Mouse (Mus musculus): ENCODE measurements around the gene Rasa1. TPM values are rescaled to one million over a fixed set of nuclear protein-coding genes. Genes with fewer than 3 reads are reported as not detected.
A peak's percentile ranks its signal among the peaks of the same experiment; 100 is the strongest.

The Rasa1 gene
- polyA plus RNA-seq, 1 experiment, result 16.9 TPM

- no peaks in the 10 kb centered on the region for H3K36me3 ChIP-seq (ENCODE audit: control insufficient read depth, insufficient read depth, low read length)
- H3K4me3 ChIP-seq (ENCODE audit: control insufficient read depth, low read depth, low read length), result no peak overlapping the region
- TF ChIP-seq POLR2A (IDR thresholded peaks at IDR 0.05; ENCODE audit: control insufficient read depth, low read depth, low read length) (no peak), CTCF (IDR thresholded peaks at IDR 0.05; ENCODE audit: control insufficient read depth, insufficient read depth, insufficient replicate concordance, low read depth, low read length) (no peak)
- no peaks in the 10 kb centered on the region for H3K4me1 ChIP-seq (ENCODE audit: control insufficient read depth, insufficient read depth, low read length)
- no peak overlapping the region for H3K27ac ChIP-seq (ENCODE audit: control insufficient read depth, insufficient read depth, low read depth, low read length)
- no peaks in the 10 kb centered on the region for H3K27me3 ChIP-seq (ENCODE audit: control insufficient read depth, insufficient read depth, low read length)
These were observed 78.6 kb downstream of the Rasa1 start for GRCm38 (mm10) chr13:85210353-85210752.

DNA sequence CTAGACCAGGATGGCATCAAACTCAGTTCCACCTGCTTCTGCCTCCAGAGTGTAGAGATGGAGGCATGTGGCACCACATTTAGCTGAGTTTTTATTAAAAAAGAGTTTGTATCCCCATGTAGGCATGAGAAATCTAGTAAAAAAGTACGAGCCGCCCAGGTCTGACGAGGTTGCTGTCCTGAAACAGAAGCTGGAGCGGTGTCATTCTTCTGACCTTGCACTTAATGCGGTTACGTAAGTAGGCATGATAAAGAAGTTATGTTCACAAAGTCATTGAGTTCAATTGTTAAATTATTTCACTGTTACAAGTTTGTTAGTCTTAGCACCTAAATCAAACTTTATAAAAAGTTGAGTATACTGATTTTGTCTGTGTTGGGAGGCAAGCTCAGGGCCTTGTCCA, 80.3 kb downstream of the Rasa1 start:
- Histone ChIP-seq H3K27me3 (ENCODE audit: control insufficient read depth, insufficient read depth, low read length) (no peaks in the 10 kb centered on the region), H3K4me1 (ENCODE audit: control insufficient read depth, insufficient read depth, low read length) (no peaks in the 10 kb centered on the region), H3K36me3 (ENCODE audit: control insufficient read depth, insufficient read depth, low read length) (no peaks in the 10 kb centered on the region), H3K27ac (ENCODE audit: control insufficient read depth, insufficient read depth, low read depth, low read length) (no peak overlapping the region), H3K4me3 (ENCODE audit: control insufficient read depth, low read depth, low read length) (no peak overlapping the region)
- TF ChIP-seq POLR2A (IDR thresholded peaks at IDR 0.05; ENCODE audit: control insufficient read depth, low read depth, low read length), result no peak
- TF ChIP-seq CTCF (IDR thresholded peaks at IDR 0.05; ENCODE audit: control insufficient read depth, insufficient read depth, insufficient replicate concordance, low read depth, low read length), result no peak

DNA sequence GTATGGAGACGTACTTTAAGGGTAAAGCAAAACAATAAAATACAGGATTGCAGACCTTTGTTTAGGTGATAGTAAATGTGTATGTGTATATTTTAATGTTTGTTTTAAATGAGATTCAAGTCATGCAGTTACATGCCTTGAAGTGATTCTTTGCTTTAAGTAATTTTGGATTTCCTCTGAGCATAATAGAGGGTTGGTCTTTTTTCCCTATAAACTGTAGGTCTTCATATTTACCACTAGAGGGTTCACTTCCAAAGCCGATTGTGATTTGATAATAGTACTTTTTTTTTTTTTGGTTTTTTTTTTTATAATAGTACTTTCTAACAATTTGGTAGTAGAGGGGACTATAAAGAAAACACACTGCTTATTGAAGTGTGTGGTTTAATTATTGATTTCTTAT, 81.4 kb downstream of the Rasa1 start:
- Histone ChIP-seq H3K4me1 (ENCODE audit: control insufficient read depth, insufficient read depth, low read length) (no peaks in the 10 kb centered on the region), H3K4me3 (ENCODE audit: control insufficient read depth, low read depth, low read length) (no peak overlapping the region), H3K36me3 (ENCODE audit: control insufficient read depth, insufficient read depth, low read length) (no peaks in the 10 kb centered on the region), H3K27ac (ENCODE audit: control insufficient read depth, insufficient read depth, low read depth, low read length) (no peak overlapping the region), H3K27me3 (ENCODE audit: control insufficient read depth, insufficient read depth, low read length) (no peaks in the 10 kb centered on the region)
- TF ChIP-seq CTCF (IDR thresholded peaks at IDR 0.05; ENCODE audit: control insufficient read depth, insufficient read depth, insufficient replicate concordance, low read depth, low read length) (no peak), POLR2A (IDR thresholded peaks at IDR 0.05; ENCODE audit: control insufficient read depth, low read depth, low read length) (no peak)

GRCm38 (mm10) chr13:85191253-85191652, 97.7 kb downstream of the Rasa1 start:
- no peak overlapping the region for H3K27ac ChIP-seq (ENCODE audit: control insufficient read depth, insufficient read depth, low read depth, low read length)
- no peaks in the 10 kb centered on the region for H3K36me3 ChIP-seq (ENCODE audit: control insufficient read depth, insufficient read depth, low read length)
- no peaks in the 10 kb centered on the region for H3K27me3 ChIP-seq (ENCODE audit: control insufficient read depth, insufficient read depth, low read length)
- TF ChIP-seq CTCF (IDR thresholded peaks at IDR 0.05; ENCODE audit: control insufficient read depth, insufficient read depth, insufficient replicate concordance, low read depth, low read length) (no peak), POLR2A (IDR thresholded peaks at IDR 0.05; ENCODE audit: control insufficient read depth, low read depth, low read length) (no peak)
- H3K4me3 ChIP-seq (ENCODE audit: control insufficient read depth, low read depth, low read length), result no peak overlapping the region
- no peaks in the 10 kb centered on the region; the same call in 1 of the 2 replicates for H3K4me1 ChIP-seq (ENCODE audit: control insufficient read depth, insufficient read depth, low read length)

- Histone ChIP-seq H3K4me3 (ENCODE audit: control insufficient read depth, low read depth, low read length) (peak overlapping the region; percentile 93), H3K27ac (ENCODE audit: control insufficient read depth, insufficient read depth, low read depth, low read length) (peak overlapping the region; percentile 73), H3K4me1 (ENCODE audit: control insufficient read depth, insufficient read depth, low read length) (no peaks in the 10 kb centered on the region; the same call in 1 of the 2 replicates), H3K36me3 (ENCODE audit: control insufficient read depth, insufficient read depth, low read length) (no peaks in the 10 kb centered on the region), H3K27me3 (ENCODE audit: control insufficient read depth, insufficient read depth, low read length) (no peaks in the 10 kb centered on the region)
- TF ChIP-seq POLR2A (IDR thresholded peaks at IDR 0.05; ENCODE audit: control insufficient read depth, low read depth, low read length), result no peak
- no peak for TF ChIP-seq CTCF (IDR thresholded peaks at IDR 0.05; ENCODE audit: control insufficient read depth, insufficient read depth, insufficient replicate concordance, low read depth, low read length)
These were observed 99.2 kb downstream of the Rasa1 start for GRCm38 (mm10) chr13:85189644-85190121.

DNA sequence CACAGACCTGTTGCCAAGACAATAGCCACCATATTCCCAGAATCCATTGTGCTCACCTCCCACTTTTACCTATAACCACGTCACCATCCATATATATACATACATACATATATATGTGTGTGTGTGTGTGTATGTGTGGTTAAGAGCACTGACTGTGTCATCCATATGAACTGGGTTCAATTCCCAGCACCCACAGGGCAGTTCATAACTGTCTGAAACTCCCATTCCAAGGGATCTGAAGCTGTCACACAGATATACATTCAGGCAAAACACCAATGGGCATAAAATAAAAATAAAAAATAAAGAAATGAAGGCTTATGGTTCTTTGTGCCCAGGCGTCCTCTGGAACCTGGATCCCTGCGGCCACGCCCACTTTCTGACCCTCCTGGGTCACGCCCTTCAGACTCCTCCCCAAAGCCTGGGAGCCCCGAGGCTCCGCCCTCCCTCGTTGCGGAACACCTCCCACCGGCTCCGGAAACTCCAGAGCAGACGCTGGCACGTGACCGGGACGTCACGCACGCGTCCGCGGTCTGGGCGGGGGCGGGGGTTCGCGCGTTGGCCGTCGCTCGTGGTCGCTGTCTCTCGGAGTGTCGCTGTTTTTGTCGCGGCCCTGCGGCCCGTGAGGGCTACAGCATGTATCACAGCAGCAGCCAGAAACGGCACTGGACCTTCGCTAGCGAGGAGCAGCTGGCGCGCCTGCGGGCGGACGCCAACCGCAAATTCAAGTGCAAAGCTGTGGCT, 99.9 kb downstream of the Rasa1 start, which contains the start of gene Ccnh:
Gene Ccnh (plus strand): TSS at position 506 of the 741 bp plus-strand sequence.
- Histone ChIP-seq H3K4me3 (ENCODE audit: control insufficient read depth, low read depth, low read length) (peak within 1 kb of the TSS; percentile 93), H3K27me3 (ENCODE audit: control insufficient read depth, insufficient read depth, low read length) (no peaks in the 10 kb centered on the region), H3K36me3 (ENCODE audit: control insufficient read depth, insufficient read depth, low read length) (no peaks in the 10 kb centered on the region), H3K27ac (ENCODE audit: control insufficient read depth, insufficient read depth, low read depth, low read length) (peak within 1 kb of the TSS; percentile 73), H3K4me1 (ENCODE audit: control insufficient read depth, insufficient read depth, low read length) (no peaks in the 10 kb centered on the region; the same call in 1 of the 2 replicates)
- TF ChIP-seq CTCF (IDR thresholded peaks at IDR 0.05; ENCODE audit: control insufficient read depth, insufficient read depth, insufficient replicate concordance, low read depth, low read length) (no peak), POLR2A (IDR thresholded peaks at IDR 0.05; ENCODE audit: control insufficient read depth, low read depth, low read length) (peak; percentile 62; the same call in 1 of the 2 replicates)

Other genes starting within 250 kb of the Rasa1 start
- gene Ccnh, start 99.7 kb downstream of the Rasa1 start, polyA plus RNA-seq (2012; rRNA removed), result 15.2 and 17.9 TPM in 2 replicates